Mouse (Mus musculus) C2C12 (cell line): Measurements from ENCODE around the gene Cttnbp2nl. TPM values are rescaled to one million over a fixed set of nuclear protein-coding genes. Genes with fewer than 3 reads are reported as not detected.

Experiments used
- H3K27me3 ChIP-seq: one replicate; pipeline ENCODE4 v1.6.1; 2011; ENCODE audit not compliant: control insufficient read depth, insufficient read depth, insufficient read length
- H3K36me3 ChIP-seq: one replicate; pipeline ENCODE4 v1.6.1; 2011; ENCODE audit not compliant: control insufficient read depth, insufficient read depth
- H3K4me3 ChIP-seq: one replicate; pipeline ENCODE4 v1.5.1; 2011; ENCODE audit warnings: mild to moderate bottlenecking, control low read depth; ENCODE audit not compliant: poor library complexity, insufficient read depth, severe bottlenecking
- H3K79me2 ChIP-seq: one replicate; pipeline ENCODE4 v1.6.1; 2011; ENCODE audit not compliant: control insufficient read depth, insufficient read depth
- H3K79me3 ChIP-seq: one replicate; pipeline ENCODE4 v1.6.1; 2011; ENCODE audit warnings: low read depth, control low read depth
- H3ac ChIP-seq: one replicate; pipeline ENCODE3; 2011; ENCODE audit warnings: low read depth; ENCODE audit not compliant: control insufficient read depth, insufficient read length
- CEBPB ChIP-seq: IDR thresholded peaks from one replicate; pipeline ENCODE4 v1.6.1; 2011; ENCODE audit warnings: low read depth, mild to moderate bottlenecking, control low read depth, moderate library complexity
- CTCF ChIP-seq: IDR thresholded peaks from one replicate; pipeline ENCODE4 v1.5.1; 2011; ENCODE audit not compliant: control insufficient read depth, insufficient read depth, insufficient read length
- FOSL1 ChIP-seq: IDR thresholded peaks from one replicate; pipeline ENCODE4 v1.8.0; 2011; ENCODE audit warnings: mild to moderate bottlenecking, low read length; ENCODE audit not compliant: poor library complexity, insufficient read depth, severe bottlenecking
- MAX ChIP-seq: IDR thresholded peaks from one replicate; pipeline ENCODE4 v1.6.1; 2011; ENCODE audit warnings: mild to moderate bottlenecking, control low read depth
- MYOD1 ChIP-seq: IDR thresholded peaks from one replicate; pipeline ENCODE4 v1.6.1; 2011; ENCODE audit warnings: low read depth; ENCODE audit not compliant: control insufficient read depth, insufficient read length
- MYOG ChIP-seq: IDR thresholded peaks from one replicate; pipeline ENCODE4 v1.6.1; 2011; ENCODE audit not compliant: control insufficient read depth, insufficient read length; ENCODE audit errors: extremely low read depth
- USF1 ChIP-seq: IDR thresholded peaks from one replicate; pipeline ENCODE4 v1.6.1; 2011; ENCODE audit warnings: low read depth, mild to moderate bottlenecking, control low read depth, moderate library complexity
- polyA plus RNA-seq: library from polyadenylated mRNA; unstranded; fragments of >200 nt; fragmentation: generic; extraction: Trizol; gene quantifications from one replicate; pipeline ENCODE4 v1.2.1, GENCODE M21; 2012; ENCODE audit warnings: missing spikeins

Cttnbp2nl gene
- polyA plus RNA-seq, 1 experiment = 11.2 TPM

DNA sequence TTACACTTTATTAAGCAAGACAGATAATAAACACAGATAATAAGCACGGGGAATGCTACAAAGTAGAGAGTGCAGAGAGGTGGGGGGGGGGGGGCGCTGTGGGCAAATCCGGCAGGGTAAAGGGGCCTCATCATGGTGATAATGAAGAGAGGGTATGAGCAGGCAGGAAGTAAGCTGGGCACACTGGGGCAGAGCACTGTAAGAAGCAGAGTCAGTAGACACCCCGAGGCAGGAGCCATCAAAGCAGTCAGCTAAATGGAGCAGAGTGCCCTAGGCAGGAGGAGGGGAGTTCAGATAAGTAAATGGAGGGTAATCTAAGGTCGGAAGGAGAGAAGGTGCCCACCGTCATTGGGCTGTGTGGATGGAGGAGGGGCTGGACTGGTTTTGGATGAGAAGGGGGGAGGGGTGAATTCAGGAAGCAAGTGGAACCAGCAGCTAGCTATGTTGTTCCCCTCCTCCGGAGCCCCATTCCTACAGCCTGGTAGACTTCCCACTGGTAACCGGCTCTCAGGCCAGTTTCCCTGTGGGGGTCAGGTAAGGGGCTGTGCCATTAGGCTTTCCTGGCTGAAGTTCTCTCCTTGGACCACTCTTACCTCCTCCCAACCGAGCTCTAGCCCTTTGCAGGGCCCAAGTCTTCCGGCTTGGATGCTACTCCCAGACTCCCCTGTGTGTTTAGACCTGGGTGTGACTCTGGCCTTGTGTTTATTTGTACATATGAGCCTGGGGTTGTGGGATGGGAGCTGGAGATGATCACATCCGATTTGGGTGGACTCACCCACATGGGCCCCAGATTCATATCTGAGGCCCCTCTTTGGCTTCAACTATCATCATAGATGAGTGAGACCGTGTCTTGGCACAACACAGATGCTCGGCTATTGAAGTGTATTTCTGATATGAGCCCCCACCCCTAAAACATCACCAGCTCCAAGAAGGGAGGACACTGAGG, 89.3 kb downstream of the Cttnbp2nl start:
- Histone ChIP-seq H3K27me3 (peaks cover 37% of the 10 kb centered on the region), H3K79me2 (no peaks in the 10 kb centered on the region), H3K79me3 (no peaks in the 10 kb centered on the region), H3ac (no peak overlapping the region), H3K36me3 (no peaks in the 10 kb centered on the region), H3K4me3 (no peak overlapping the region)
- TF ChIP-seq CTCF (no peak), MAX (no peak), USF1 (no peak), FOSL1 (no peak), MYOG (no peak), CEBPB (no peak), MYOD1 (no peak)

DNA sequence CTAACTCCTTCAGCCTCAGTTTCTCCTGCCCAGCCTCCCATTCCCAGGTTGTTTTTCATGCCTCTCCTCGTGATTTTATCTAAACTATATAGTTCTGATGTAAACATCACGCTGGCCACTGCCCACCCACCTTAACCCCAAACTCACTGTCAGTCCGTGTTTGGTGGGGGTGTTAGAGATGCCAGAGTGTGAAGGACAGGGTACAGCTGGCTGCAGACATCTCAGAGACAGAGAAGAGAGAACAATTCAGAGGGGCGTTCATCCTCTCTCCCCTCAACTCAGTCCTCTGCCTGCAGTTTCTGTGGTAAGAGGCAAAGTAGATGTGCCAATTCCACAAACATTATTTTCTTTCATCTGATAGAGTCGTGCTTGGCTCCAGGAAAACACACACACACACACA, 90.1 kb downstream of the Cttnbp2nl start:
- no peaks in the 10 kb centered on the region for H3K79me2 ChIP-seq
- H3K36me3 ChIP-seq = no peaks in the 10 kb centered on the region
- H3K4me3 ChIP-seq = no peak overlapping the region
- TF ChIP-seq USF1 (no peak), CTCF (no peak), CEBPB (no peak), MYOG (no peak), MYOD1 (no peak), FOSL1 (no peak), MAX (no peak)
- peaks cover 37% of the 10 kb centered on the region for H3K27me3 ChIP-seq
- H3K79me3 ChIP-seq = no peaks in the 10 kb centered on the region
- H3ac ChIP-seq = no peak overlapping the region

GRCm38 (mm10) chr3:104962141-104962611, 90.8 kb downstream of the Cttnbp2nl start:
- no peaks in the 10 kb centered on the region for H3K79me3 ChIP-seq
- no peaks in the 10 kb centered on the region for H3K79me2 ChIP-seq
- no peaks in the 10 kb centered on the region for H3K36me3 ChIP-seq
- no peak overlapping the region for H3K4me3 ChIP-seq
- no peak overlapping the region for H3ac ChIP-seq
- H3K27me3 ChIP-seq = peaks cover 37% of the 10 kb centered on the region
- no peak for TF ChIP-seq MYOD1

DNA sequence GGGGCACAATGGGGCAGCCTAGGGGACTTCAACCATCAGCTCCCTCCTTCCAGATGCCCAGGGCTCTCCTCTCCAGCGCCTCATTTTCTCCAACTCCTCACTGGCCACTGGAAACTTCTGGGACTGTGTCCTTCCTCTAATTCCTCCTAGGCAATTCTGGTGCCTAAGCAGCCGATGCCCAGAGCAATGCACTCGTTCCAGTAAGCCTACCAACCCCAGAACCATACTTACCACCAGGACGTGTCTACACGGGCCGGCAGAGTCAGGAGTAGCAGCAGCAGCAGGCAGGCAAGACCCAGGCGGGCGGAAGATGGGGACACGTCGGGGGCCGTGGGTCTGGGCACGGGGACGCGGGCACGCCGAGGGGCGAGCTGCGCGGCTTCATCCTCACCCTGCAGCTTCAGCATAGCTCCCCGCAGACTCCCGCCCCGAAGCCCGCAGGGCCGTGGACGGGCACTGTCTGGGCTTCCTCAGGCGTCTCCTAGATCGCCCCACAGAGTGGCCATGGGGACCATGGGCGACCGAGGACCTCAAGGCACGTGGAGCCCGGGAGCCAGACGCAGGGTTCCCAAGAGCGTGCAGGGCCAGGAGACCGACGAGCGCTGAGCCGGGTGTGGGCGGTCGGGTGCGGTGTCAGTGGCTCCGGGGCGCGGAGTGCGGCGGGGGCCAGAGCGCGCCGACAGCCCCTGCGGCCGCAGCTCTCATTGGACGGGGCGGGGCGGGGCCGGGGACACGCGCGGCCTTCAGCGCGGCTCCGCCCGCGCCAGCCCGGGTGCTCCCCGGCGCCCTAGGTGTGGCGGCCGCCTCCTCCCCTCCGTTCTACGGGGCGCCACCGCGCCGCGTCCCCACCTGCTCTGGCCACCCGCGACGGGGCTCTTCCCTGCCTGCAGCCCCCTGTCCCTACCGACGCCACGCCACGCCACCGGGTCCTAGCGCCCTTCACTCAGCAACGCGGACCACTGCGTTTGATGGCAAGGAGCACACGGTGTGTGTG, 91.6 kb downstream of the Cttnbp2nl start, which contains the start of gene Wnt2b:
TSS of gene Wnt2b (minus strand) at position 856 of the 994 bp plus-strand sequence.
- no peaks in the 10 kb centered on the region for H3K79me3 ChIP-seq
- H3ac ChIP-seq = peak within 1 kb of the TSS; percentile 65
- no peaks in the 10 kb centered on the region for H3K36me3 ChIP-seq
- no peak within 1 kb of the TSS for H3K4me3 ChIP-seq
- peaks cover 37% of the 10 kb centered on the region for H3K27me3 ChIP-seq
- TF ChIP-seq MYOG (no peak), USF1 (no peak), FOSL1 (no peak), CTCF (no peak), CEBPB (no peak), MAX (no peak), MYOD1 (no peak)
- H3K79me2 ChIP-seq = no peaks in the 10 kb centered on the region

GRCm38 (mm10) chr3:104960026-104961000, 92.6 kb downstream of the Cttnbp2nl start:
- Histone ChIP-seq H3K79me2 (no peaks in the 10 kb centered on the region), H3K79me3 (no peaks in the 10 kb centered on the region), H3K36me3 (no peaks in the 10 kb centered on the region), H3K4me3 (no peak overlapping the region), H3K27me3 (peaks cover 37% of the 10 kb centered on the region), H3ac (no peak overlapping the region)
- TF ChIP-seq MYOG (no peak), MAX (no peak), USF1 (no peak), FOSL1 (no peak), CEBPB (no peak), MYOD1 (no peak), CTCF (no peak)
